Mouse (Mus musculus): ENCODE results near the gene Colq. TPM values are rescaled to one million over a fixed set of nuclear protein-coding genes. Genes with fewer than 3 reads are reported as not detected.

The Colq gene
- total RNA-seq, 2 experiments from 2014 or later: not detected

- peak; percentile 61 for ATAC-seq (replicated peaks; ENCODE audit: poor library complexity, severe bottlenecking)
Measured at GRCm38 (mm10) chr14:31576846-31577697, 14.1 kb downstream of the Colq start.

- no peak for ATAC-seq (replicated peaks; ENCODE audit: poor library complexity, severe bottlenecking)
Measured at GRCm38 (mm10) chr14:31575866-31576265, 15.3 kb downstream of the Colq start.

GRCm38 (mm10) chr14:31574903-31575665, 16.1 kb downstream of the Colq start:
- no peak for ATAC-seq (replicated peaks; ENCODE audit: poor library complexity, severe bottlenecking)

GRCm38 (mm10) chr14:31572561-31573175, 18.5 kb downstream of the Colq start:
- no peak for ATAC-seq (replicated peaks; ENCODE audit: poor library complexity, severe bottlenecking)

DNA sequence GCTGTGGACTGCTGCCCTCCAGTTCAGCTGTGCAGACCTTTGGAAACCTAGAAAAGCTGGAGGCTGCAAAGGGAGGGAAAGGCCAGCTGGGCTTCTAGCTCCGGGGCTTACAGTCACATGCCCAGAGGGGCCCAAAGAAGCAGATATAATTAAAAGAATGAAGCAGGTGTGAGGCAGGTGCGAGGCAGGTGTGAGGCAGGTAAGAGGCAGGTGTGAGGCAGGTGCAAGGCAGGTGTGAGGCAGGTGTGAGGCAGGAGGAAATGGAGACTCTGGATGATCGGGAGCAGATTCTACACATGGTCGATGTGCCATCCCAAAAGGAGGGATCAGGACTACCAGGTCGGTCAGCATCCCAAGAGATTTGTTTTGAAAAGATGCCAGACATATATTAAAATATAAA, 19.7 kb downstream of the Colq start:
- no peak for ATAC-seq (replicated peaks; ENCODE audit: poor library complexity, severe bottlenecking)

GRCm38 (mm10) chr14:31570131-31570951, 20.8 kb downstream of the Colq start:
- peak; percentile 33 for ATAC-seq (replicated peaks; ENCODE audit: poor library complexity, severe bottlenecking)

- peak; percentile 85 for ATAC-seq (replicated peaks; ENCODE audit: poor library complexity, severe bottlenecking)
Measured at GRCm38 (mm10) chr14:31569151-31569631, 22.0 kb downstream of the Colq start.

GRCm38 (mm10) chr14:31565478-31566212, 25.5 kb downstream of the Colq start:
- ATAC-seq (replicated peaks; ENCODE audit: poor library complexity, severe bottlenecking): no peak

DNA sequence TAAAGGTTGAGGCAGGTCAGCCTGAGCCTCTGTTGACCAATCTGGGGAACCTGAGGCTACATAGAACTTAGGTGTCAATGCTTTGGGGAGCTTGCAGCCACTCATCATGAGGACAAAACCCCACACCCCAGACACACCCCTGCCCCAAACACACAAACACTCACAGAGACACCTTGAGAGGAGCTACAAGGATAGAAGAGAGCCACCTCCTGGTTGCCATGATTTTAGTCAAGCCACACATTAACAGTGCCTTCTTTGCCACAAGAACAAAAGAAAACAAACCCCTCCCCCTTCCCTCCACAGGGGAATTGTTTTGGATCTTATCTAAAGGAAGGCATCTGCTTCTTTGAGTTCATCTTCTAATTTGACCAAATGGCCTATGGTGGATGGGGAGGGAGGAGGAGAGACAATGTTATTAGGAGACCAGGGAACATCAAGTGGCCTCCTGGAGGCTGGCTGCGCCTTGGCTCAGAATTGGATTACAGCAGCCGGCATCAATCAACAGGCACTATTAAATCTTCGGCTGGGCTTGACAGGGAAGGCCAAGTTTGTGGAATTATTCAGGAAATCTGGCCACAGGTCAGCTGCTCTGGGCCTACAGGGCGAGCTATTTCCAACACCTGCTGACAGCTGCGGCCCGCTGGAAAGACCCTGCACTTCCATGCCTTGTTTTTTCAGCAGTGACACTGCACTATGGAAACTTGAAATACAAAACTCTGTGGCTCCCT, 26.5 kb downstream of the Colq start:
- no peak for ATAC-seq (replicated peaks; ENCODE audit: poor library complexity, severe bottlenecking)

DNA sequence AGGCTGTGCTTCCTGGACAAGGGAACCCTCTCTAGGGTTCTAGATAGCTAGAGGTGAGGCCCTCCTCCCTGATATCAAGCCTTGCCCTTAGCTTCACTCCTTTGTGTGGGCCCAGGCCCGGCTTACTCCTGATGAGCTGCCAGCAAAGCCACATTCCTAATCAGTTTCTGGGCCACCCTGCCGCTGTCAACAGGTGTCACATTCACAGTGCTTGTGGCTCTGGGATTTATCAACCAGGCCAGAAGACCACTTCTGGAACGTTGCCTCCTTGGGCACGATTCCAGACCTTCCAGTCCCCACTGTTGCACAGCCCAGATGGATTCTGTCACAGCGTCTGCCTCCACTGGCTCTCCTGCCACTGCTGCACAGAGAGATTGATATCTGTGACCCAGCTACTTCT, 30.3 kb downstream of the Colq start:
- ATAC-seq (replicated peaks; ENCODE audit: poor library complexity, severe bottlenecking): no peak

DNA sequence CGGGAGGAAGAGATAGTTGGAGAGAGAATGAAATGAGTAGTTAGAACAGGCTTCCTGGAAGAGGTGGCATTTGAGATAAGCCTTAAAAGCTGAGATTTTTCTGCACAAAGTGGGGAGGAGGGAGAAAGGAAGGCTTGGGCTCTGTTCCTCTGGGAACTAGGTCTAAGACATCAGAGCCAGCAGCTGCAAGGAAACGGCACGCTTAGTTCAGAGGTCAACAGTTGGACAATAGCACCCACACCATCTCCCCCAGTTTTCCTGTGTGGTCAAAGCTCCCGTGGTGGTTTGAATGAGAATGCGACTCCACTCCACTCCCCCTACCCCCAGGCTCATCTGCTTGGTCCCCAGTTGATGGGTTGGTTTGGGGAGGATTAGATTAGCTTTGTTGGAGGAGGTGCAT, 31.9 kb downstream of the Colq start:
- no peak for ATAC-seq (replicated peaks; ENCODE audit: poor library complexity, severe bottlenecking)

DNA sequence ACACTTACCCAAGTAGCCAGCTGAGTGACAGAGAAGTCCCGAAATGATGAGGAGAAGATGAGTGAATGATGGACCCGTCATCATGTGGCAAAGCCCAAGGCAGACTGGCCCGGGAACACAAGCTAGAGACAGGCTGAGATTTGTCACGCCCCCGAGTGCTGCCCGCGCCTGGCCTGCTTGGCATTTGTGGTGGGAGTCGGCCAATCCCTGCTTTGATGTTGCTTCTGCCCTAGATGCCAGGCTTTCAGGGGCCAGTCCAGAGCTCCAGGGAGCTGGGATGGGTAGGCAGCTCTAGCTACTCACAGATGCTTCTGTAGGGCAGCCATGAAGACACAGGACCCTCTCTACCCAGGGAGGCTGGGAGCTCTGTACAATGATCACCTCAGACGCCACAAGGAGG, 33.4 kb downstream of the Colq start:
- ATAC-seq (replicated peaks; ENCODE audit: poor library complexity, severe bottlenecking): no peak

DNA sequence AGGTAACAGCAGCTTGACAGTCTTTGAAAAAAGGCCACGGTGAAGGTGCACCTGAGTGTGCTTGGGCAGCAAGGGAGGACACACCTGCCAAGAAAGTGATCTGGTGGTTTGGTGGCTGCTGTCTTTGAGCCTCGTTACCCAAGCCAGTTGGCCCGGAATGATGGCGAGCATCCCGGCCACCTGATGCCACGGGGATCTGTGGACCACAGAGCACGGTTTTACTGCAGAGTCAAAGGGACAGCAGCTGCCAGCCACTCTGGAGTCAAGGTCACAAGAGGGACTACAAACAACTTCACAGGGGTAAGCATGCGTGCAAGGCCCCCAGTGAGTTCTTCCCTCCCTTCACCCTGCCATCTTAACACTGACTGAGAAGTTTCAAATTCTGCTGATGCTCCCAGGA, 33.9 kb downstream of the Colq start:
- ATAC-seq (replicated peaks; ENCODE audit: poor library complexity, severe bottlenecking): no peak

DNA sequence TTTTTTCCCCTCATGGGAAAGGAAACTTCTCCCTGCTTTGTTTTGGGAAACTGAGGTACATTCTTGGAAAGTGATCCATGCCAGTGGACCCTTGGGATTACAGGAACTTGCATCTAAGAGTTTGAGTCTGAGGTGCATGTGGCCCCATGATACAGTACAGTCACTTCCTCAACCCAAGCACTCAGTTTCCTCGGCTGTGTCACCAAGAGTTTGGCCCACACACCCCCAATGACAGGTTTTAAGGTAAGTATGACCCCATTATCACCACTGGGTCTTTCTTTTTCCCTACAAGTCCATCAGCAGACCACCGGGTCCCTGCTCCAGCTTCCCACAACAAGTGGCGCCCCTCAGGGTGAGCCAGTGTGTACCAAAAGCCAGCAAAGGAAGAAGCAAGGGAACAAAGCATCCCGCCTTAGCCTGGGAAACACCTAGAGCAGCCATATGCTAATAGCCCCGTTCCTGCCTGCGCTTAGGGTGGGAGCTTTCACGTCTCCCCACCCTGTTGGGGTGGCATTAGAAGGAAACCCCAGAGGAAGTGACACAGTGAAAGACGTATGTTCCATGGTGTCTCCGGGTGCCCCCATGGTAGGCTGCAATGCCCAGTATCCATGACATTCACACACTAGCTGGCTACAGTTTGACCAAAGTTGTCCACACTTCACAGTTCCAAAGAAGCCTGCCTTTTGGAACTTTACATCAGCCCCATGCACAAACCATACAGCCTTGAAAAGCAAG, 34.5 kb downstream of the Colq start:
- no peak for ATAC-seq (replicated peaks; ENCODE audit: poor library complexity, severe bottlenecking)

DNA sequence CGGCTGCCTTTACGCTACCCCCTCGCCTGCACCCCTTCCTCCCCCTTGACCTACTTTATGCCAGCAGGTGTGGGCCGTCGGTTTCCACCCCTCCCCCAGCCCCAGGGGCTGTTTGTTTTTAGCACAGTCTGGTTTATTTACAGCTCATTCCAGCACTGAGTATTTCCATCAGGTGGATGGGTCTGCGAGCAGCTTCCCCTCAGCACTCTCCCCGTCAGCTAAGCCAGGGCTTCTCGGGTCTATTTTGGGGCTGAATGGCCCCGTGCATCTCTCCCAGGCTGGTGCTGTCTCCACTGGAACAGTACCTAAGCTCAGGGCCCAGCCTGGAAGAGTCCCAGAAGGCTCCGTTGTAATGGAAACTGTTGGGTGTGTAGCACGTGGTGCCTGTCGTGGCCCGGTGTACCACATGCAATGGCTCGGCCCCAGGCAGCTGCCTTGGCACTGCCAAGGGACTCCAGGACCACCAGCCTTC, 35.1 kb downstream of the Colq start:
- no peak for ATAC-seq (replicated peaks; ENCODE audit: poor library complexity, severe bottlenecking)

- no peak for ATAC-seq (replicated peaks; ENCODE audit: poor library complexity, severe bottlenecking)
Measured at GRCm38 (mm10) chr14:31555021-31555420, 36.1 kb downstream of the Colq start.

- no peak for ATAC-seq (replicated peaks; ENCODE audit: poor library complexity, severe bottlenecking)
Measured at GRCm38 (mm10) chr14:31543885-31544442, 47.2 kb downstream of the Colq start.

GRCm38 (mm10) chr14:31537298-31537697, 53.8 kb downstream of the Colq start:
- 0 out of 2 replicates have a peak, but pooled peaks have one; percentile 25 for ATAC-seq (replicated peaks; ENCODE audit: poor library complexity, severe bottlenecking)

All from granulocyte monocyte progenitor cell, adult 5-6 weeks (primary cell).